Mouse (Mus musculus): ENCODE measurements around the gene Tmem106b.

Gene Tmem106b
- long read RNA-seq, experiment 1, full-length matches to known transcripts = 14 of 21 reads
- long read RNA-seq, experiment 1, partial matches to known transcripts = 1 of 21 reads
- long read RNA-seq, experiment 1, other reads (novel, unspliced or antisense) = 6 of 21 reads
- long read RNA-seq, experiment 2, full-length matches to known transcripts = 15 of 23 reads
- long read RNA-seq, experiment 2, partial matches to known transcripts = 2 of 23 reads
- long read RNA-seq, experiment 2, other reads (novel, unspliced or antisense) = 6 of 23 reads

GRCm38 (mm10) chr6:13069302-13070146 lies at the start of gene Tmem106b:
TSS of gene Tmem106b (plus strand) at chr6:13069759.
- intact Hi-C loops (cut with DNase I) = no loop called here

GRCm38 (mm10) chr6:13021245-13022100 lies 48.1 kb upstream of the Tmem106b start:
- intact Hi-C loops (cut with DNase I) = no loop called here

- intact Hi-C loops (cut with DNase I) = loop anchor here (5.0 kb wide), 1 partner anchor 683 kb away; no protein-coding TSS in a partner anchor
Observed at GRCm38 (mm10) chr6:13030558-13030957, 39.0 kb upstream of the Tmem106b start.

GRCm38 (mm10) chr6:13030961-13031360 lies 38.6 kb upstream of the Tmem106b start:
- intact Hi-C loops (cut with DNase I) = loop anchor here (5.0 kb wide), 1 partner anchor 684 kb away; no protein-coding TSS in a partner anchor

- intact Hi-C loops (cut with DNase I) = no loop called here
Observed at GRCm38 (mm10) chr6:13052408-13053200, 17.0 kb upstream of the Tmem106b start.

- intact Hi-C loops (cut with DNase I) = no loop called here
Observed at GRCm38 (mm10) chr6:13061276-13062039, 8.1 kb upstream of the Tmem106b start.

- intact Hi-C loops (cut with DNase I) = no loop called here
Observed at GRCm38 (mm10) chr6:13062063-13062462, 7.5 kb upstream of the Tmem106b start.

- intact Hi-C loops (cut with DNase I) = no loop called here
Observed at GRCm38 (mm10) chr6:13062691-13063255, 6.8 kb upstream of the Tmem106b start.

GRCm38 (mm10) chr6:13070147-13070425 lies 527 bp downstream of the Tmem106b start:
- intact Hi-C loops (cut with DNase I) = no loop called here

GRCm38 (mm10) chr6:13070485-13070884 lies 926 bp downstream of the Tmem106b start:
- intact Hi-C loops (cut with DNase I) = no loop called here

- intact Hi-C loops (cut with DNase I) = no loop called here
Observed at GRCm38 (mm10) chr6:13073036-13073435, 3.5 kb downstream of the Tmem106b start.

GRCm38 (mm10) chr6:13073876-13074275 lies 4.3 kb downstream of the Tmem106b start:
- intact Hi-C loops (cut with DNase I) = no loop called here

- intact Hi-C loops (cut with DNase I) = no loop called here
Observed at GRCm38 (mm10) chr6:13082881-13083280, 13.3 kb downstream of the Tmem106b start.

GRCm38 (mm10) chr6:13096656-13097435 lies 27.3 kb downstream of the Tmem106b start:
- intact Hi-C loops (cut with DNase I) = no loop called here

GRCm38 (mm10) chr6:13100137-13100536 lies 30.6 kb downstream of the Tmem106b start:
- intact Hi-C loops (cut with DNase I) = no loop called here

- intact Hi-C loops (cut with DNase I) = no loop called here
Observed at GRCm38 (mm10) chr6:13108662-13109061, 39.1 kb downstream of the Tmem106b start.

- intact Hi-C loops (cut with DNase I) = no loop called here
Observed at GRCm38 (mm10) chr6:13137255-13137654, 67.7 kb downstream of the Tmem106b start.
